Mouse (Mus musculus) thymus, postnatal 25 days (tissue): ENCODE results near the gene Cdkl5.
A peak's percentile ranks its signal among the peaks of the same experiment; 100 is the strongest.
"Not testable (repeated sequence)": the region's sequence is repeated elsewhere in the genome, so short reads cannot be mapped to it uniquely, and the experiment has no call there.

ENCODE experiments used
- DNase-seq: peaks from one replicate; pipeline ENCODE4 v3.0.0; 2022

Gene Cdkl5

DNA sequence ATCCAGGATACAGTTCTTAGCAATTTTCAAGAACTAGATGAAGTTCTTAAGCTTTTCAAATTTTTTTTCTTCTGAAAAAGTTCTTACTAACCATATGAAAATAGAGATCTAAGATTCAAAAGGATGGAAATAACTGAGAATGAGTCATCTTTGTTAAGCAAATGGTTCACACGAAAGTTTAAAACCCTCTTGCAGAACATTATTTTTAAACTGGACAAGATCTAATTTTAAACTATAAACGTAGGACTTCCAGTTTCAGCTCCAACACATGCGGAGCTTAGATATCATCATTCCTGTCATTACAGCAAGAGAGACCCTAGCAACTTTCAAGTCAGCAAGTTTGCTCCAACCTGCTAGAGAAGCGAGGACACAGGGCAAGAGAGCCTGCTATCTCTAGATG lies 88.0 kb downstream of the Cdkl5 start:
- no peak for DNase-seq

- DNase-seq: no peak
Measured at GRCm38 (mm10) chrX:160905913-160906312, 88.6 kb downstream of the Cdkl5 start.

- DNase-seq: no peak
Measured at GRCm38 (mm10) chrX:160905041-160905678, 89.3 kb downstream of the Cdkl5 start.

DNA sequence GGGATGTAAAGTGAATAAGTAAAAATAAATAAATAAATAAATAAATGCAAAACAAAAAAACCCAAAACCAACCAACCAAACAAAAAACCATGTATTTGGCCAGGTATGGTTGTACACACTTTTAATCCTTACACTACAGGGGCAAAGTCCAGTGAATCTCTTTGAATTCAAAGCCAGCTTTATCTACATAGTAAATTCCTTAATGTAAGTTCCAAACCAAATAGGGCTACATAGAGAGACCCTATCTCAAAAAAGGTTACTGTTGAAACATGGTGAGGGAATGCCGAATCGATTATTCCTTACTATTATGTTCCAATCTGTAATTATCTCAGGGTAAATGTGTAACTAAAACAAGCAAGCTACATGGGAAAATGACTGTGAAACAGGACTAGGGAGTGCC lies 93.4 kb downstream of the Cdkl5 start:
- no peak for DNase-seq

DNA sequence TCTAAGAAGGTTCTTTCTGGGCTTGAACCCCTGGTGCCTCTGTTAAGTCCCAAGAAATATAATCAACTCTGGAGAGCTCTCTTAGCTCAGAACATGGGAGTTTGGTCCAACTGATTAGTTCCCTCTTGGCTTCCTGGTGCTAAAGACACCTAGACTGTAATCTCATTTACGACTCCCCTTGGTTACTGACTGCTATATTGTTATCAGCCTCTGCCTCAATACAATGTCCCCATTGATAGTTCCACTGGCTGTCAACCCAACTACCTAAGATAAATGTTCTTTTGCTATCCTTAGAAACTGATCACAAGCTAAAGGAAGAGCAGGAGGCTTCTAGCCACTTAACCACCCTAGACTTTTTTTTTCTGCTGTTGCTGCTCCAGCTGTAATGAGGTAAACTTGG lies 102.4 kb downstream of the Cdkl5 start:
- DNase-seq: no peak

GRCm38 (mm10) chrX:160886301-160886700 lies 108.2 kb downstream of the Cdkl5 start:
- DNase-seq: no peak

GRCm38 (mm10) chrX:160866576-160866975 lies 127.9 kb downstream of the Cdkl5 start:
- no peak for DNase-seq

DNA sequence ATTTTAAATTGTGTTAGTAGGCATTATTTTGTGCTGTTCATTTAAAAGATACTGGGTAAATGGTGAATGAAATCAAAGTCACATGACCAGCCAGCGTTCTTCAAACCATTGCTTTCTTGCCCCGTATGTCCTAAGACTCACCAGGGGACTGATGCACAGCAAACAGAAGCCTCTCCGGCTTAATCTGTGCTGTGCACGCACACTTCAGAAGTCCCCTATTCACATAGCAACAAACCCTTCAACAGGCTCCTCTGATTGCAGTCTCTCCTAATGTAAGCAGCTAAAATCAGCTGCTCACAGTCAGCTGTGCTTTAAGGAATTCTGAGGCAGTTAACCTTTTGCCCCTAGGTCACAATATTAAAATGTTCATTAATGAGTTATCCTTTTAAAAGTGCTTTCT lies 129.5 kb downstream of the Cdkl5 start:
- no peak for DNase-seq

DNA sequence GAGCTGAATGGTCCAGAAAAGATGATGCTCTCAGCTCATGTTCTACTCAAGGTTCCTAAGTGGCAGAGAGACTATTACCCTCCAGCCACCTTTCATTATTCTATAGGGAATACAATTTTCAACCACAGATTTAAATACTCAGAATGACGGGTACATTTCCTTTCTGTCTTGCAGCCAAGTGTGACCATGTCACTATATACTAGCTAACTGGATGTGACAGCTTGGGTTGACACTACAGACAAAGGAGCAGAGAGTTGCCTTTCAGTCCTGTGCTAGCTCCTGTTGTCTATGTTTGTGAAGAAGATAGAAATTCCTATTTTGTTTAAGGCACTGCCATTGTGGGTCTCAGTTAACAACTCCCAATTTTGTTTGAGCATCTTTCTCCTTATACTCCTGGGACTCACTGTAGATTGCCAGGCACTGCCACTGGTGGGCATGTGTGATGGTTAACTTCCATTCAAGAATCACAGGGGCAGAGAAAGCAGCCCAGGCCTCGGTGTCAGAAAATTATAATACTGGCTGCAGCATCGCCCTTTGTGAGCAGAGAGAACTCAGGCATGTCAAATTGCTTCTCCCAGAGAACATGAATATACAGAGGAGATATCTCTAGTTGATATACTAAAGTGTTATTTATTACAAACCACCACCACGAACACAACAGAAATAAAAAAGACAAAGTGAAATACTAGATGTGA lies 130.7 kb downstream of the Cdkl5 start:
- no peak for DNase-seq

DNA sequence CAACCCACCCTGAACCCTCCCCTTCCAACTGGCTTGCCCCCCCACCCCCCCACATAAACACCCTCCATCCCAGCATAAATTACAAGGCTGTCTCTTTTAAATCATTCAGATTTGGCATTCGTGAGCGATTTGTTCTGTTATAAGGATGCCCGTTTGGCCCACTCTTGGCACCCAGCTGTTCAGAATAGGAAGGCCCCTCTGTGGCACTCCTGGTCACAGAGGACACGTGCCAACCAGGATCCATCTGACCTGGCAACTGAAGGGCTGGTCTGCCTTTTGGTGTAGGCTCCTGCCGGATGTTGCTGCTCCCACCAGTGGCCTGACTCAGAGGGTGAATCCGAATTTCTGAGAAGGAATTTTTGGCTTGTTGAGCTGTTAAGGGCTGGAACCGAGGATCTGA lies 186.3 kb downstream of the Cdkl5 start:
- no peak for DNase-seq

DNA sequence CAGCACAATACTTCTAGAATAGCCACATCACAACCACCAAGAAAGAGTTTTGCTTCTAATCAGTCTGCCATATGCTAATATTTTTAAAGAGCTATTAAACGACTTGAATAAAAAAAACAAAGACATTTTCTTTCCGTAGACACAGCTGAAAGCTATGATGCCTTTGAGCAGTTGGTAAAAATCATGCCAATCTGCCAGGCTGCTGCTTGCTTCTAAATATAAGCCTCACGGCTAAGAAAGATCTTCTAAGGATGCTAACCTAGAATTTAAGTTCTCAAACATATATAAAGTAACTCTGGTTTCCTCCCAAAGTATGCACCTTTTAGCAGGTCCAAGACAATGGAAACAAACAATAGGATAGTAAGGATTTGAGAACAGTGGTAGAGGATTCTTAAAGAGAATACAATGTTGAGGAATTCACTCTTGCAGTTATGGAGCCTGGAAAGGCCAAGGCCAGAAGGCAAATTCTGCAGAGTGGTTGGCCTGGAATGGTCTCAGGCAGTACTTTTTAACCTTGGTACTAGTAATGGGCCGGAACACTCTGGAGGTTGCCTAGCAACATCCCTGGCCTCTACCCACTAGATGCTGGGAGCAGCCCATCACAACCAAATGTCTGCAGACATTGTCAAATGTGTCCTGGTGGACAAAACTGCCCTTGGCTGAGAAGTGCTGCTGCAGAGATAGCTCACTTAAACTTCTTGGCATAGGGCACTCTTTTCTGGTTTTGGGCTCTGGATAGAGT lies 189.9 kb downstream of the Cdkl5 start:
- no peak for DNase-seq

DNA sequence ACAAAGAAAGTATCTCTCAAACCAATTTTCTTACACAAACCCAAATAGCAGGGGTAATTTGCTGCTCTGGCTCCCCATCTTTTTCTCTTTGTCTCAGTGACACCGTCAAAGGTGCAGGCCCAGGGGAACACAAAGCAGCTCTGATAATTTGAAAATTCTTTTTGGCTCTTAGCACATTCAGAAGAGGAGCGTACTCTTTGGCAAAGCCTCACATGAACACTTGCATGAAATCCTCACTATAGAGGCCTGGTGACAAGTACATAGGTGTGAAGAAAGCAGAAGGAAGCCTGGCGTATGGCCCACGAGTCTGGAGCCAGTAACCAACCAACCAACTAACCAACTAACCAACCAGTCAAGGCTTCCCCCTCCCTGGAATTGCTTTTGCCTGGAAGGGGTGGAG lies 199.6 kb downstream of the Cdkl5 start:
- no peak for DNase-seq

DNA sequence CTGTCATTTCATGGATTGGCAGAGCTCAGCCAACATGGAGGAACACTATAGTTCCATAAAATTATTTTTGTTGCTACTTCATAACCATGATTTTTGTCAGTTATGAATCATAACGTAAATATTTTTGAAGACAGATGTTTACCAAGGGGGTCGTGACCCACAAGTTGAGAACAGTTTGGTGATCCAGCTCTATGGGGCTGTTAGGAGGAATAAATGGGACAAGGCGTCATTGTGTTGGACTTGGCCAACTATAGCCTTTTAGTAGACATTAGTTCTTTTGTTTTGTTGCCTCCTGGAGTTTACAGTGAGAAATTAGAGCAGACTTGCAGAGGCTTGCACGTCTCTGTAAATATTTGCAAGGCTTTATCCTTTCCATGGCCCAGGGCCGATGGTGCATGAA lies 212.2 kb downstream of the Cdkl5 start:
- DNase-seq: no peak

GRCm38 (mm10) chrX:160773033-160773432 lies 221.5 kb downstream of the Cdkl5 start:
- no peak for DNase-seq

- DNase-seq: not testable (repeated sequence)
Measured at GRCm38 (mm10) chrX:160769622-160770021, 224.9 kb downstream of the Cdkl5 start.

GRCm38 (mm10) chrX:160767713-160768112 lies 226.8 kb downstream of the Cdkl5 start, which contains the start of gene Rs1:
TSS of gene Rs1 (plus strand) at chrX:160768013.
- no peak for DNase-seq

GRCm38 (mm10) chrX:160766233-160766616 lies 228.3 kb downstream of the Cdkl5 start:
- DNase-seq: no peak

GRCm38 (mm10) chrX:160765389-160766232 lies 228.9 kb downstream of the Cdkl5 start:
- DNase-seq: peak; percentile 91

- DNase-seq: no peak
Measured at GRCm38 (mm10) chrX:160750808-160751207, 243.7 kb downstream of the Cdkl5 start.

DNA sequence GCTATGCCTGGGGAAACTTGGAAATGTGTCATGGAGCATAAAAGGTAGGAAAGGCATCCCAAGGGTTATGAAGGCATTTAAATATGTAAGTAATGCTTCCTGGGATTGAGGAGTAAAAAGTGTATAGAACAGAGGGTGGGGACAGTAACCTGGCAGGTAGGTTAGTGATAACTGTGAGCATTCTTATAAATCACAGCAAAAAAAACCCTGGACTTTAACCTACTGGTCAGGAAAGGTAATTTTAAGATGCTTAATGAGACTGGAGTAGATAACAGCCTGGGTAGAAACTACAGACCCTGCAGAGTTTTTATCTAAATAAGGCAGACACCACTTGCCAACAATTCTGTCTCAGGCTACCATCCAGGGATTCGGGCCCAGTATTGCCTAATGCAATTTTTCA lies 245.9 kb downstream of the Cdkl5 start:
- no peak for DNase-seq

GRCm38 (mm10) chrX:160745399-160745798 lies 249.1 kb downstream of the Cdkl5 start:
- DNase-seq: no peak

DNA sequence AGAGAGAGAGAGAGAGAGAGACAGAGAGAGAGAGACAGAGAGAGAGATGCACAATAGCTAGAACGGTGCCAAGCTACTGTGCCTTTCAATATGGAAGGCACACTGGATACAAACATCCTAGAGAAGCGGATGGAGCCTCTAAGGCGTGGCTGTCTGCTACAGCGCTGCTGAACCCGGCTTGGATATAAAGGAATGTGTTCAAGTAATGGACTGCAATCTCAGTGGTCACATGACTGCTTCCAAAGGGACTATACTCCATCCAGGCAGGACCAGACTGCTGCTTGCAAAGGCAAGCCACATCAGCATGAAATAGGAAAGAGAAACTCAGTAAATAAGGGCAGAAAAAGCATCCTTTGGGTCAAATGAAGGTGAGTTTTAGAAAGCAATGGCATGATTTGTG lies 258.9 kb downstream of the Cdkl5 start, which contains the start of gene Ppef1:
Ppef1 (minus strand) TSS at position 116 of the 400 bp plus-strand sequence.
- no peak for DNase-seq
